Mouse (Mus musculus): ENCODE results near the gene Fam229a.

DNA sequence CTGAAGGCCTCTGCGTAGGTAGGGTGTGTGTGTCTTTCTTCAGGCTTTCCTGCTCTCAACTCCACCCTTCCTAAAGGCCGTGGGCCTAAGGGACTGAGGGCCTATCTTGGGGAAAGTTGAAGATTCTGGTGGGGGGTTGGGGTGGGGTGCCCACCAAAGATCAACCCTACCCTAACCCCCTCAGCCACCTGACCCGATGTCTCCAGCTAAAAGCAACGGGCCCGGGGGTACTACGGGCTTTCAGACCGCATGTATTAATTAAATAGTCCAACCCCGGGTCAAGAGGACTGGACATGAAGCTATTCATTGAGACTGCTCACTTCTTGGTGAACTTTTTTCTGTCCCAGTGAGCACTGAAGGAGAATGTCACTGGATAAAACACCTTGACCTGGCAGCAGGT lies 9.0 kb downstream of the Fam229a start:
- no peak for TF ChIP-seq CTCF (IDR thresholded peaks at IDR 0.05; ENCODE audit: control insufficient read depth, insufficient read depth, insufficient replicate concordance, low read depth, low read length)
- no peak for TF ChIP-seq POLR2A (IDR thresholded peaks at IDR 0.05; ENCODE audit: control insufficient read depth, low read depth, low read length)

Data from testis, adult 2 months (tissue).